Mouse (Mus musculus): ENCODE measurements around the gene Amz2. TPM values are rescaled to one million over a fixed set of nuclear protein-coding genes. Genes with fewer than 3 reads are reported as not detected.
A peak's percentile ranks its signal among the peaks of the same experiment; 100 is the strongest.

Amz2 gene
- polyA plus RNA-seq, 1 experiment from 2014 or later: 37.0 TPM

DNA sequence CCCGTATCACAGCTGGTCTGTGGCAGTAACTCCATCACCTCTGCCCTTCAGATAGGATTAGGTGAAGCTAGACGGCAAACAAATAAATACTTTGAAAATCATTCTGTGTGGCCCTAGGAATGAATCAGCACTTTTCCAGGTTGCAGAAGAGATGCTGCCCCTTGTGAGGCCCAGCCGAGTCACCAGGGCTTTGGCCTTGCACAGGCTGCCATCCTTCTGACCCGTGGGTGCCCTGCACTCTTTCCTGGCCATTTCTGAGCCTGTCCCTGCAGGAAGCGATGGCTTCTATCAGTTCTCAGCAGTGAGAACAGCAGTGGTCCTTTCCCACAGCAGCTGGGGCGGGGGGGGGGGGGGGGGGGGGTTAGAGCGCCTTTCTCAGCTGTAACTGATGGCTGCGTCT lies 11.1 kb downstream of the Amz2 start:
- 71% methylated on average over 7 of the region's 8 CpGs for WGBS

DNA sequence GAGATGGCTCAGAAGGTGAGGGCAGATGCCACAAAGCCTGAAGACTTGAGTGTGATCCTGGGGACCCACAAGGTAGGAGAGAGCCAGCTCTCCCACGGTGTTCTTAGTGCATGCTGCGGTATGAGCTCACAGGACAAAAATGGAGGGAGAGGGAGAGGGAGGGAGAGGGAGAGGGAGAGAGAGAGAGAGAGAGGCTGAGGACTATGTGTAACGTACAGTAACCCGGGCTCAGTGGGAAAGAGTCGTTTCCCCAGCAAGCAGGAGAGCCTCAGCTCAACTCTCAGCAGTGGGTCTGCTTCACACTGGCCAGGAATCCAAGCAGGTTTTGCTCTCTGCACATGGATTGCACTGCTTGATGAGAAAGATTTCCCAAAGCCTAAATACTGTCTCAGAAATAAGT lies 13.5 kb downstream of the Amz2 start:
- Histone ChIP-seq H3K36me3 (ENCODE audit: control insufficient read depth, insufficient read depth, low read length) (0 out of 2 replicates have a peak, but pooled peaks cover 2% of the 10 kb centered on the region), H3K9ac (ENCODE audit: low read length) (peak overlapping the region; percentile 73), H3K27ac (ENCODE audit: low read length) (peak overlapping the region; percentile 75; the same call in 1 of the 2 replicates), H3K4me3 (replicated peaks; ENCODE audit: low read length) (peak overlapping the region; percentile 54), H3K27me3 (ENCODE audit: control insufficient read depth, insufficient read depth, low read length) (no peaks in the 10 kb centered on the region), H3K4me2 (ENCODE audit: low read depth, low read length) (peak overlapping the region; percentile 75), H3K9me3 (replicated peaks; ENCODE audit: control insufficient read depth, low read length) (no peaks in the 10 kb centered on the region), H3K4me1 (ENCODE audit: control insufficient read depth, insufficient read depth, low read length) (no peaks in the 10 kb centered on the region)
- ATAC-seq (ENCODE audit: insufficient read depth, low FRiP score): peak; percentile 38; the same call in 1 of the 2 replicates
- 12% methylated on average over 5 of the region's 5 CpGs for WGBS

More for the DNA sequence above, 11.1 kb downstream of the Amz2 start:
- Histone ChIP-seq H3K27ac (ENCODE audit: low read length) (no peak overlapping the region), H3K4me3 (replicated peaks; ENCODE audit: low read length) (no peak overlapping the region), H3K9ac (ENCODE audit: low read length) (no peak overlapping the region), H3K36me3 (ENCODE audit: control insufficient read depth, insufficient read depth, low read length) (0 out of 2 replicates have a peak, but pooled peaks cover 8% of the 10 kb centered on the region), H3K27me3 (ENCODE audit: control insufficient read depth, insufficient read depth, low read length) (no peaks in the 10 kb centered on the region), H3K9me3 (replicated peaks; ENCODE audit: control insufficient read depth, low read length) (no peaks in the 10 kb centered on the region), H3K4me2 (ENCODE audit: low read depth, low read length) (no peak overlapping the region), H3K4me1 (ENCODE audit: control insufficient read depth, insufficient read depth, low read length) (0 out of 2 replicates have a peak, but pooled peaks cover 3% of the 10 kb centered on the region)
- no peak for ATAC-seq (ENCODE audit: insufficient read depth, low FRiP score)

- no peaks in the 10 kb centered on the region for H3K36me3 ChIP-seq (ENCODE audit: control insufficient read depth, insufficient read depth, low read length)
- peak overlapping the region; percentile 54 for H3K4me3 ChIP-seq (replicated peaks; ENCODE audit: low read length)
- under 1% methylated on average over 32 of the region's 32 CpGs for WGBS
- no peaks in the 10 kb centered on the region for H3K27me3 ChIP-seq (ENCODE audit: control insufficient read depth, insufficient read depth, low read length)
- peak overlapping the region; percentile 73 for H3K9ac ChIP-seq (ENCODE audit: low read length)
- ATAC-seq (ENCODE audit: insufficient read depth, low FRiP score): peak; percentile 84; the same call in 1 of the 2 replicates
- H3K4me1 ChIP-seq (ENCODE audit: control insufficient read depth, insufficient read depth, low read length): no peaks in the 10 kb centered on the region
- no peaks in the 10 kb centered on the region for H3K9me3 ChIP-seq (replicated peaks; ENCODE audit: control insufficient read depth, low read length)
- peak overlapping the region; percentile 75 for H3K4me2 ChIP-seq (ENCODE audit: low read depth, low read length)
- peak overlapping the region; percentile 75 for H3K27ac ChIP-seq (ENCODE audit: low read length)
Observed at GRCm38 (mm10) chr11:109439829-109440340, 14.1 kb downstream of the Amz2 start.

DNA sequence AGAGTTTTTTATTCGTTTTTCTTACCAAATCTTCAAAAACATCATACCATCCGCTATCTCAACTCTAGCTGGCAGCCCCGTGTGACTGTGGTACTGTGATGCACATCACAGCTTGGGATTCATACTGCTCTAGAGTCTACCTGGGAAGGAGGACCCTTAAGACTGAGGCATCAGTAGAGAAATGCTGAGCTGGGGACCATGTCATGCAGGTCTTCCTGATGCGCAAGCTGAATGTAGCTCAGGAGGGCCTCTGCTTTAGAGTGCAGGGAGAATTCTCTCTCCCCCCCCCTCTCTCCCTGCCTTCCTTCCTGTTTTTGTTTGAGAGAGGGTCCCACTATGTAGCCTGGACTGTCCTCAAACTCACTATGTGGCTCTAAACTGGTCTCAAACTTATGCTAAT lies 14.9 kb downstream of the Amz2 start:
- Histone ChIP-seq H3K4me2 (ENCODE audit: low read depth, low read length) (peak overlapping the region; percentile 75), H3K9ac (ENCODE audit: low read length) (no peak overlapping the region; the same call in 1 of the 2 replicates), H3K27ac (ENCODE audit: low read length) (no peak overlapping the region), H3K4me3 (replicated peaks; ENCODE audit: low read length) (peak overlapping the region; percentile 54), H3K27me3 (ENCODE audit: control insufficient read depth, insufficient read depth, low read length) (no peaks in the 10 kb centered on the region), H3K36me3 (ENCODE audit: control insufficient read depth, insufficient read depth, low read length) (no peaks in the 10 kb centered on the region), H3K4me1 (ENCODE audit: control insufficient read depth, insufficient read depth, low read length) (no peaks in the 10 kb centered on the region), H3K9me3 (replicated peaks; ENCODE audit: control insufficient read depth, low read length) (no peaks in the 10 kb centered on the region)
- no peak for ATAC-seq (ENCODE audit: insufficient read depth, low FRiP score)
- WGBS: 63% methylated on average over 4 of the region's 4 CpGs

DNA sequence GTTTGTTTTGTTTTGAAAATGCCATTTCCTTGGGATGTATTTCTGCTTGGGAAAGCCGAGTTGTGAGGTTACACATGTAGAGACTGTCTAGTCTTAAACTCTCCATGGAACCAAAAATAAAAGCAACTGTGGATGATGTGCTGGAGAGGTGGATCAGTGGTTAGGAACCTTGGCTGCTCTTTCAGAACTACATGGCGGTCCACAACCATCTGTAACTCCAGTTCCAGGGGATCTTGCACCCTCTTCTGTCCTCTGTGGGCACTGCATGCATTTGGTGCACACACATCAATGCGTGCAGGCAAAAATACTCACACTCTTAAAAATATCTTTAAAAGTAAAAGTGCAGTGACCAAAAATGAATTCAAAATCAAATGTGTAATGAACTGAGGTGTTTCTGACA lies 15.4 kb downstream of the Amz2 start:
- ATAC-seq (ENCODE audit: insufficient read depth, low FRiP score): no peak
- Histone ChIP-seq H3K4me2 (ENCODE audit: low read depth, low read length) (no peak overlapping the region), H3K9me3 (replicated peaks; ENCODE audit: control insufficient read depth, low read length) (no peaks in the 10 kb centered on the region), H3K4me3 (replicated peaks; ENCODE audit: low read length) (no peak overlapping the region), H3K27me3 (ENCODE audit: control insufficient read depth, insufficient read depth, low read length) (no peaks in the 10 kb centered on the region), H3K9ac (ENCODE audit: low read length) (no peak overlapping the region), H3K4me1 (ENCODE audit: control insufficient read depth, insufficient read depth, low read length) (no peaks in the 10 kb centered on the region), H3K27ac (ENCODE audit: low read length) (no peak overlapping the region), H3K36me3 (ENCODE audit: control insufficient read depth, insufficient read depth, low read length) (no peaks in the 10 kb centered on the region)
- 73% methylated on average over 3 of the region's 3 CpGs for WGBS

DNA sequence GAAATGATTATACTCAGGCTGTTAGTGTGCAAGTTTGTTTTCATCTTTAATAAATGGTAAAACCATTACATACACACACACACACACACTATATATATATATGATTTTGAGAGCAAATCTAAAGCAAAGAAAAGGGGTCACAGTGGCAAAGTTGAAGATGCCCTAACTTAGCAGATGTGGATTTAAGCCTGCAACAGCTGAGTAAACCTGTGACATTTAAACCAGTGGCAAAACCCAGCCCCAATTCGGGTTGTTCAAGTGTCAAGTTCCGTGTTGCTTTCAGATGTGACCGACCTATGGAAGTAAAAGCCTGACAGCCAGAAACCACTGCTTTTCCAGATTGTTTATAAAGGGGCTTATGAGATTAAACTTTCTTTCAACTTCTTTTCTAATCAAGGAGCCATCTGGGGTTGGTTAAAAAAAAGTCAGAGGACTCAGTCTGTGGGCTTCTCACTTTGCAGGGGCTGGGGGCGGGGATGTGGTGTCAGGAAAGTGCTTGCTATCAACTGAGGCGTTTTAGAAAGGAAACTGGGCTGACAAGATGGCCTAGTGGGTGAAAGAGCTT lies 16.5 kb downstream of the Amz2 start:
- Histone ChIP-seq H3K27ac (ENCODE audit: low read length) (no peak overlapping the region), H3K9me3 (replicated peaks; ENCODE audit: control insufficient read depth, low read length) (no peaks in the 10 kb centered on the region), H3K27me3 (ENCODE audit: control insufficient read depth, insufficient read depth, low read length) (no peaks in the 10 kb centered on the region), H3K4me3 (replicated peaks; ENCODE audit: low read length) (no peak overlapping the region), H3K4me1 (ENCODE audit: control insufficient read depth, insufficient read depth, low read length) (no peaks in the 10 kb centered on the region), H3K4me2 (ENCODE audit: low read depth, low read length) (no peak overlapping the region), H3K9ac (ENCODE audit: low read length) (no peak overlapping the region), H3K36me3 (ENCODE audit: control insufficient read depth, insufficient read depth, low read length) (no peaks in the 10 kb centered on the region)
- ATAC-seq (ENCODE audit: insufficient read depth, low FRiP score): no peak
- WGBS: 21% methylated on average over 5 of the region's 5 CpGs

DNA sequence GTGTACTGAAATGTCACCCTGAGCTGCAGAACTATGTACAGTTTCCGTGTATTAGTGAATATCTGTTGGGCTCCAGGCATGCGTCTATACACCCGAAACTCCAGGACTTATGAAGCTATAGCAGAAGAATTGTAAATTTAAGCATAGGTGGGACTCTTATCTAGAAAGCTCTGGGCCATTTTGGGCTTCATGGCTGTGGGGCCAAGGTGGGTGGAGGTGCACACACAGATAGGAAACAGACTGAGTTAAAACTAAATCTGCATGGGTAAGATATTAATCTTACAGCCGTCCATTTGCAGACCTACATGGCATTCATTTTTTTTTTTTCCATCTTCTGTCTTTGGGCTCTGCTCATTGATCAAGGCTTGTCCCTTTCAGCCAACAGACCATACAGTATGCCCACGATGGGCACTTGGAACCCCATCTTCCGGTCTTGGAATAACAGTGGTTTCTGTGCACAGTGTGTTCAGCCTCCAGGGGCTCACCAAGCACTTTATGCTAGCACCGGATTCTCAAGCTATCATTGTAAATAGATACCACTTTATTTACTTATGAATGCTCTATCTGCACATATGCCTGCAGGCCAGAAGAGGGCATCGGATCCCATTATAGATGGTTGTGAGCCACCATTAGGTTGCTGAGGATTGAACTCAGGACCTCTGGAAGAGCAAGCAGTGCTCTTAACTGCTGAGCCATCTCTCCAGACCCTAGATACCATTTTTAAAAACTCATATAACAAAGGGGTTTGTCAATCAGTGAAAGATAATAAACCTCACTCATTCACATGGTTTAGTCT lies 17.9 kb downstream of the Amz2 start:
- Histone ChIP-seq H3K4me2 (ENCODE audit: low read depth, low read length) (no peak overlapping the region), H3K27me3 (ENCODE audit: control insufficient read depth, insufficient read depth, low read length) (no peaks in the 10 kb centered on the region), H3K9me3 (replicated peaks; ENCODE audit: control insufficient read depth, low read length) (no peaks in the 10 kb centered on the region), H3K36me3 (ENCODE audit: control insufficient read depth, insufficient read depth, low read length) (no peaks in the 10 kb centered on the region), H3K4me3 (replicated peaks; ENCODE audit: low read length) (no peak overlapping the region), H3K4me1 (ENCODE audit: control insufficient read depth, insufficient read depth, low read length) (no peaks in the 10 kb centered on the region), H3K9ac (ENCODE audit: low read length) (no peak overlapping the region), H3K27ac (ENCODE audit: low read length) (no peak overlapping the region)
- 87% methylated on average over 8 of the region's 8 CpGs for WGBS
- ATAC-seq (ENCODE audit: insufficient read depth, low FRiP score): no peak

DNA sequence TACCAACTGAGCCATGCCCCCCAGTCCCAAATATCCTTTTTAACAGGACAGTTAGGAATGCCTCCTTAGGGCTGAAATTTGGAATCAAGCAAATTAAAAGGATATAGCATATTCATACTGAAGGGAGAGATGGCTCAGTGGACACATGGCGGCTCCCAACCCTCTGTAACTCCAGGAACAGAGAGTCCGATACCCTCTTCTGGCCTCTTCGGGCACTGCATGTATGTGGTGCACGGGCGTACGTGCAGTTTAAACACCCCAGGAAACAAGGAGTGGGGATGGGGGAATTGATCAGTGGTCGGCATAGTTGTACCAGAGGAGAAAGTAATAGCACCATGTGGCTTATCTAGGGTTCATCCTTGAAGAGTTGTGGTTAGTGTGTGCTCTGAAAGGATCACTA lies 18.9 kb downstream of the Amz2 start:
- no peaks in the 10 kb centered on the region for H3K27me3 ChIP-seq (ENCODE audit: control insufficient read depth, insufficient read depth, low read length)
- no peak overlapping the region for H3K9ac ChIP-seq (ENCODE audit: low read length)
- no peak overlapping the region for H3K4me2 ChIP-seq (ENCODE audit: low read depth, low read length)
- ATAC-seq (ENCODE audit: insufficient read depth, low FRiP score): no peak
- no peaks in the 10 kb centered on the region for H3K9me3 ChIP-seq (replicated peaks; ENCODE audit: control insufficient read depth, low read length)
- H3K36me3 ChIP-seq (ENCODE audit: control insufficient read depth, insufficient read depth, low read length): no peaks in the 10 kb centered on the region
- H3K4me1 ChIP-seq (ENCODE audit: control insufficient read depth, insufficient read depth, low read length): no peaks in the 10 kb centered on the region
- no peak overlapping the region for H3K27ac ChIP-seq (ENCODE audit: low read length)
- WGBS: 56% methylated on average over 7 of the region's 7 CpGs
- H3K4me3 ChIP-seq (replicated peaks; ENCODE audit: low read length): no peak overlapping the region

DNA sequence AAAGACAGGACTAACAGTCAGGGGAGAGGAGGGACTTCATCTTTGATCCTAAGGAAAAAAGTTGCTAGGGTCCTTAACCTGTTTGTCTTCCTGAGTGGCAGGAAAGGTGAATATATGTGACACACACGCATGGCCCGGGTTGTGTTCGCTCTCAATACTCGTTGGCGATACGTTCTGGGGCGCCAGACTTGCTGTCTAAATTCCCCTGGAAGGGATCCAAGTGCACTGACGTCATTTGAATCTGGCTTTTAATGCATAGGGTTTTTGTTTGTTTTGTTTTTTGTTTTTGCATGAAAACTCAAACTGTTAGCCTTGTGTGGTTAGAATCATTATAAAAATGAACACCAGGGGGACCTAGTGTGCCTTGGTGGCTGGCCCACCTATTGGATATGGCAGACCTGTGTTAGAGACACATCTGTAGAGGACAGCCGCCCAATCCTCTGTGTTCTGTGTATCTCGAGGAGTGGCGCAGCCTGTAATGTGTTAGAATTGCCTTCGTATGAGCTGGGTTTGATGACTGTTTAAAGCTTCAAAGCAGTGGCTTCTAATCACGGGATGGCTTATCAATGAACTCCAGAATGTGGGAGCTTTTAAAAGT lies 19.8 kb downstream of the Amz2 start:
- Histone ChIP-seq H3K4me3 (replicated peaks; ENCODE audit: low read length) (no peak overlapping the region), H3K4me1 (ENCODE audit: control insufficient read depth, insufficient read depth, low read length) (no peaks in the 10 kb centered on the region), H3K27ac (ENCODE audit: low read length) (no peak overlapping the region), H3K9ac (ENCODE audit: low read length) (no peak overlapping the region), H3K9me3 (replicated peaks; ENCODE audit: control insufficient read depth, low read length) (no peaks in the 10 kb centered on the region), H3K4me2 (ENCODE audit: low read depth, low read length) (no peak overlapping the region), H3K36me3 (ENCODE audit: control insufficient read depth, insufficient read depth, low read length) (no peaks in the 10 kb centered on the region), H3K27me3 (ENCODE audit: control insufficient read depth, insufficient read depth, low read length) (no peaks in the 10 kb centered on the region)
- WGBS: 44% methylated on average over 13 of the region's 13 CpGs
- ATAC-seq (ENCODE audit: insufficient read depth, low FRiP score): no peak; the same call in 1 of the 2 replicates
